Mouse (Mus musculus): ENCODE data around the gene Casp7. TPM values are rescaled to one million over a fixed set of nuclear protein-coding genes. Genes with fewer than 3 reads are reported as not detected.

The Casp7 gene
- polyA plus RNA-seq, 1 experiment from 2014 or later, result 17.9 TPM

DNA sequence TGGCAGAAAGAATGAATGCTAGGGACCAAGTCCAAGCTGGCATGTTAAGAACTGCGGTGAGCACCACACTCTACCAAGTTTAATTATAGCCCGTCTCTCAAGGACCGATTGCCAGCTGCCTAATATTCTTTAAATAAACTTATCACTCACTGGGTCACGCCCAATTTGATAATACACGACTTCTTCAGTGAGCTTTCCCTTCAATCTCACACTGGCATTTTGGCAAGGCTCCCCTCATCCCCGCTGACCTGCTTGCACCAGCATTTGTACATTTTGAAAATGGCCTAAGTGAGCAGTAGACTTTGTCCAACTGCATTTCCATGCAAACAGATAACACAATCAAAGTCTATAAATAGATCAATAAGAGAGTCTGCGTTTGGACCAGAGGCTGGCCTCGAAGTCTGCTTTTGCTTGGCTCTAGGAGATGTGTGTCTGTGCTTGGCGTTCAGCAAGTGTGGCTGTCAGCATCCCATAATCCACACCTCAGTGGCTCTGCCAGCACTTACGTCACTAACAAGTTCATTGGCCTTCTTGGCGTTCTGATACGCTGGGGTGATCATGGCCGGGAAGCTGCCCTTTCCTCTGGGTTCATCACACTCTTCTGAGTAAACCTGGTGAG lies 18.3 kb upstream of the Casp7 start:
- WGBS, result 65% methylated on average over 13 of the region's 13 CpGs
- Histone ChIP-seq H3K4me1 (replicated peaks; ENCODE audit: control insufficient read depth, insufficient read depth) (no peaks in the 10 kb centered on the region), H3K36me3 (ENCODE audit: control insufficient read depth, insufficient read depth, low read length) (no peaks in the 10 kb centered on the region), H3K27me3 (ENCODE audit: control insufficient read depth, insufficient read depth, low read length) (no peaks in the 10 kb centered on the region), H3K4me3 (ENCODE audit: low read depth, low read length) (no peak overlapping the region), H3K4me2 (replicated peaks; ENCODE audit: low read depth) (no peak overlapping the region), H3K9me3 (ENCODE audit: control insufficient read depth, low read length) (no peaks in the 10 kb centered on the region), H3K9ac (ENCODE audit: low read length) (no peak overlapping the region), H3K27ac (replicated peaks) (no peak overlapping the region)
- no peak for DNase-seq (ENCODE audit: low spot score)
- no peak for TF ChIP-seq CTCF (IDR thresholded peaks at IDR 0.05; ENCODE audit: low read depth)
- TF ChIP-seq EP300 (optimal IDR thresholded peaks at IDR 0.05), result no peak
- no peak for ATAC-seq (ENCODE audit: low FRiP score, low TSS enrichment)

DNA sequence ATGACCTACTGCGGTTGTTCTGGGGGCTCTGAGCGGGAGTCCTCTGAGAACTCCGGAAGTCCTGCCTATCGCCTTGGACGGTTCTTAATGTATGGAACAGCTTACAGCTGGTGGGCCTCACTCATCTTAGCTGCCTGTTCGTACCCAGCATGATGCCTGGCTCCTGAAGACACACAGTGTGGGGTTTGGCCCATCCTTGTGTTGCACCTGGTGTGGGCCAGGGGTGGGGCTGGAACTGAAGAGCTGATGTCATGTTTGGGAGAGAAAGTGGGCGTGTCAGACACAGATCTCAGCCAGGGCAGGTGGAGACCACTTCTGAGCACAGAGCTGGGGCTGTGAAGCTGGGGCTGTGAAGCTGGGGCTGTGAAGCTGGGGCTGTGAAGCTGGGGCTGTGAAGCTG lies 16.6 kb upstream of the Casp7 start:
- H3K27me3 ChIP-seq (ENCODE audit: control insufficient read depth, insufficient read depth, low read length), result no peaks in the 10 kb centered on the region
- H3K4me3 ChIP-seq (ENCODE audit: low read depth, low read length), result no peak overlapping the region
- 77% methylated on average over 7 of the region's 7 CpGs for WGBS

GRCm38 (mm10) chr19:56381407-56381806 lies 15.5 kb upstream of the Casp7 start:
- no peak overlapping the region for H3K4me3 ChIP-seq (ENCODE audit: low read depth, low read length)
- H3K9ac ChIP-seq (ENCODE audit: low read length), result no peak overlapping the region
- DNase-seq (ENCODE audit: low spot score) (no peak), ATAC-seq (ENCODE audit: low FRiP score, low TSS enrichment) (no peak)
- H3K27ac ChIP-seq (replicated peaks), result no peak overlapping the region
- 72% methylated on average over 10 of the region's 10 CpGs for WGBS
- no peaks in the 10 kb centered on the region for H3K36me3 ChIP-seq (ENCODE audit: control insufficient read depth, insufficient read depth, low read length)
- no peak overlapping the region for H3K4me2 ChIP-seq (replicated peaks; ENCODE audit: low read depth)
- no peaks in the 10 kb centered on the region for H3K4me1 ChIP-seq (replicated peaks; ENCODE audit: control insufficient read depth, insufficient read depth)
- TF ChIP-seq CTCF (IDR thresholded peaks at IDR 0.05; ENCODE audit: low read depth) (no peak), EP300 (optimal IDR thresholded peaks at IDR 0.05) (no peak)
- H3K27me3 ChIP-seq (ENCODE audit: control insufficient read depth, insufficient read depth, low read length), result no peaks in the 10 kb centered on the region
- no peaks in the 10 kb centered on the region for H3K9me3 ChIP-seq (ENCODE audit: control insufficient read depth, low read length)

More for the DNA sequence above, 16.6 kb upstream of the Casp7 start:
- TF ChIP-seq EP300 (optimal IDR thresholded peaks at IDR 0.05), result no peak
- TF ChIP-seq CTCF (IDR thresholded peaks at IDR 0.05; ENCODE audit: low read depth), result no peak
- no peak for ATAC-seq (ENCODE audit: low FRiP score, low TSS enrichment)
- Histone ChIP-seq H3K36me3 (ENCODE audit: control insufficient read depth, insufficient read depth, low read length) (no peaks in the 10 kb centered on the region), H3K9ac (ENCODE audit: low read length) (no peak overlapping the region), H3K4me1 (replicated peaks; ENCODE audit: control insufficient read depth, insufficient read depth) (no peaks in the 10 kb centered on the region), H3K4me2 (replicated peaks; ENCODE audit: low read depth) (no peak overlapping the region), H3K27ac (replicated peaks) (no peak overlapping the region), H3K9me3 (ENCODE audit: control insufficient read depth, low read length) (no peaks in the 10 kb centered on the region)
- DNase-seq (ENCODE audit: low spot score), result no peak

GRCm38 (mm10) chr19:56385546-56385945 lies 11.4 kb upstream of the Casp7 start:
- no peaks in the 10 kb centered on the region for H3K9me3 ChIP-seq (ENCODE audit: control insufficient read depth, low read length)
- H3K4me3 ChIP-seq (ENCODE audit: low read depth, low read length), result no peak overlapping the region
- ATAC-seq (ENCODE audit: low FRiP score, low TSS enrichment) (no peak), DNase-seq (ENCODE audit: low spot score) (no peak)
- no peaks in the 10 kb centered on the region for H3K27me3 ChIP-seq (ENCODE audit: control insufficient read depth, insufficient read depth, low read length)
- H3K9ac ChIP-seq (ENCODE audit: low read length), result no peak overlapping the region
- no peak overlapping the region for H3K4me2 ChIP-seq (replicated peaks; ENCODE audit: low read depth)
- H3K4me1 ChIP-seq (replicated peaks; ENCODE audit: control insufficient read depth, insufficient read depth), result no peaks in the 10 kb centered on the region
- H3K27ac ChIP-seq (replicated peaks), result no peak overlapping the region
- 88% methylated on average over 5 of the region's 5 CpGs for WGBS
- TF ChIP-seq EP300 (optimal IDR thresholded peaks at IDR 0.05), result no peak
- no peak for TF ChIP-seq CTCF (IDR thresholded peaks at IDR 0.05; ENCODE audit: low read depth)
- H3K36me3 ChIP-seq (ENCODE audit: control insufficient read depth, insufficient read depth, low read length), result no peaks in the 10 kb centered on the region

- H3K9me3 ChIP-seq (ENCODE audit: control insufficient read depth, low read length), result no peaks in the 10 kb centered on the region
- ATAC-seq (ENCODE audit: low FRiP score, low TSS enrichment) (no peak), DNase-seq (ENCODE audit: low spot score) (no peak)
- no peak overlapping the region for H3K4me2 ChIP-seq (replicated peaks; ENCODE audit: low read depth)
- H3K27ac ChIP-seq (replicated peaks), result no peak overlapping the region
- H3K36me3 ChIP-seq (ENCODE audit: control insufficient read depth, insufficient read depth, low read length), result no peaks in the 10 kb centered on the region
- no peak overlapping the region for H3K4me3 ChIP-seq (ENCODE audit: low read depth, low read length)
- WGBS, result 91% methylated on average over 10 of the region's 10 CpGs
- H3K9ac ChIP-seq (ENCODE audit: low read length), result no peak overlapping the region
- no peaks in the 10 kb centered on the region for H3K27me3 ChIP-seq (ENCODE audit: control insufficient read depth, insufficient read depth, low read length)
- no peaks in the 10 kb centered on the region for H3K4me1 ChIP-seq (replicated peaks; ENCODE audit: control insufficient read depth, insufficient read depth)
- TF ChIP-seq EP300 (optimal IDR thresholded peaks at IDR 0.05), result no peak
- no peak for TF ChIP-seq CTCF (IDR thresholded peaks at IDR 0.05; ENCODE audit: low read depth)
Measured at GRCm38 (mm10) chr19:56386095-56386494, 10.8 kb upstream of the Casp7 start.

- TF ChIP-seq EP300 (optimal IDR thresholded peaks at IDR 0.05) (no peak), CTCF (IDR thresholded peaks at IDR 0.05; ENCODE audit: low read depth) (no peak)
- H3K36me3 ChIP-seq (ENCODE audit: control insufficient read depth, insufficient read depth, low read length), result no peaks in the 10 kb centered on the region
- H3K27me3 ChIP-seq (ENCODE audit: control insufficient read depth, insufficient read depth, low read length), result no peaks in the 10 kb centered on the region
- ATAC-seq (ENCODE audit: low FRiP score, low TSS enrichment) (no peak), DNase-seq (ENCODE audit: low spot score) (no peak)
- 74% methylated on average over 4 of the region's 4 CpGs for WGBS
- no peaks in the 10 kb centered on the region for H3K4me1 ChIP-seq (replicated peaks; ENCODE audit: control insufficient read depth, insufficient read depth)
- H3K4me3 ChIP-seq (ENCODE audit: low read depth, low read length), result no peak overlapping the region
- no peaks in the 10 kb centered on the region for H3K9me3 ChIP-seq (ENCODE audit: control insufficient read depth, low read length)
- H3K27ac ChIP-seq (replicated peaks), result no peak overlapping the region
- no peak overlapping the region for H3K9ac ChIP-seq (ENCODE audit: low read length)
- H3K4me2 ChIP-seq (replicated peaks; ENCODE audit: low read depth), result no peak overlapping the region
Measured at GRCm38 (mm10) chr19:56387726-56388302, 9.1 kb upstream of the Casp7 start.
